Mouse (Mus musculus) lung, embryonic 16.5 days (tissue): ENCODE measurements around the gene Ccdc92b. TPM values are rescaled to one million over a fixed set of nuclear protein-coding genes. Genes with fewer than 3 reads are reported as not detected.

Experiments used
- ATAC-seq: fragments of 200-750 bp; cut with Nextera tagmentation; 2 replicates; pipeline ENCODE4 v1.8.0; 2017; ENCODE audit warnings: low read depth, mild to moderate bottlenecking, moderate library complexity
- H3K27ac ChIP-seq: fragments of 300-500 bp; sonication (generic); 2 replicates; pipeline ENCODE4 v1.5.1; 2014; ENCODE audit warnings: mild to moderate bottlenecking, control low read depth, low read length
- H3K27me3 ChIP-seq: fragments of 300-500 bp; sonication (generic); 2 replicates; pipeline ENCODE4 v1.6.1; 2014; ENCODE audit warnings: low read depth, low read length, mixed read lengths; ENCODE audit not compliant: control insufficient read depth, insufficient read depth
- H3K36me3 ChIP-seq: fragments of 300-500 bp; sonication (generic); 2 replicates; pipeline ENCODE4 v1.6.1; 2014; ENCODE audit warnings: low read length; ENCODE audit not compliant: control insufficient read depth, insufficient read depth
- H3K4me1 ChIP-seq: fragments of 300-500 bp; sonication (generic); replicated peaks from 2 replicates; pipeline ENCODE4 v1.6.1; 2014; ENCODE audit warnings: low read length, mixed read lengths; ENCODE audit not compliant: control insufficient read depth, insufficient read depth
- H3K4me2 ChIP-seq: fragments of 300-500 bp; sonication (generic); 2 replicates; pipeline ENCODE4 v1.6.1; 2014; ENCODE audit warnings: low read depth, low read length, control low read depth
- H3K4me3 ChIP-seq: fragments of 300-500 bp; sonication (generic); 2 replicates; pipeline ENCODE4 v1.5.1; 2014; ENCODE audit warnings: mild to moderate bottlenecking, low read length, control low read depth
- H3K9ac ChIP-seq: fragments of 300-500 bp; sonication (generic); 2 replicates; pipeline ENCODE4 v1.6.1; 2014; ENCODE audit warnings: low read length, control low read depth
- H3K9me3 ChIP-seq: fragments of 300-500 bp; sonication (generic); 2 replicates; pipeline ENCODE4 v1.6.1; 2016; ENCODE audit warnings: low read length; ENCODE audit not compliant: control insufficient read depth
- WGBS: fragments of 180-500 bp; shearing (Covaris S2); extraction: QIAGEN DNeasy Blood & Tissue Kit; methylation state at CpG from one replicate; pipeline ENCODE4 v1.1.7; 2014; 5-methylcytosine and 5-hydroxymethylcytosine counted together
- polyA plus RNA-seq: library from polyadenylated mRNA; unstranded; fragments of >200 nt; fragmentation: Nextera tagmentation; extraction: Ambion mirVana; gene quantifications from 2 replicates; pipeline ENCODE4 v1.2.1, GENCODE M21; 2015

Gene Ccdc92b
- polyA plus RNA-seq, 1 experiment from 2014 or later, result 0.33 TPM

DNA sequence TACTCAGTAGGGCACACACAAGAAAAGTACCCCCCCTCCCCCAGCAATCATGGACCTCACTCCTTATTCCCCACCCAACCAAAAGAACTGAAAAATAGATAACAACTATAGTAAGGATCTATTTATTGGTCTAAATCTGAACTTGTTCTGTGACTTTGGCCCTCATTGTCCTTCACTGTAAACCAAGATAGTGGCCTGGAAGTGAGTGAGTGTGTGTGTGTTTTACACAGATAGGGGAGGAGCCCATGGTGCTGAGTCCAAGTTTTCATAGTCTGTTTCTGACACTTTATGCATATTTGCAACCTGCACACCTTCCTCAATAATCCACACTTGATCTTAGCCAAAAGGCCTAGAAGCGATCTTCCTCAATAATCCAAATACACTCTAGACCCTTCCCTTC is 29.3 kb downstream of the Ccdc92b start:
- peak overlapping the region; percentile 95 for H3K4me3 ChIP-seq
- H3K27me3 ChIP-seq, result no peaks in the 10 kb centered on the region
- 10% methylated on average over 1 of the region's 1 CpGs for WGBS
- H3K36me3 ChIP-seq, result no peaks in the 10 kb centered on the region
- H3K4me2 ChIP-seq, result peak overlapping the region; percentile 78
- H3K9me3 ChIP-seq, result no peaks in the 10 kb centered on the region
- peaks cover 24% of the 10 kb centered on the region for H3K4me1 ChIP-seq
- H3K9ac ChIP-seq, result peak overlapping the region; percentile 86
- H3K27ac ChIP-seq, result peak overlapping the region; percentile 41
- peak; percentile 24 for ATAC-seq

DNA sequence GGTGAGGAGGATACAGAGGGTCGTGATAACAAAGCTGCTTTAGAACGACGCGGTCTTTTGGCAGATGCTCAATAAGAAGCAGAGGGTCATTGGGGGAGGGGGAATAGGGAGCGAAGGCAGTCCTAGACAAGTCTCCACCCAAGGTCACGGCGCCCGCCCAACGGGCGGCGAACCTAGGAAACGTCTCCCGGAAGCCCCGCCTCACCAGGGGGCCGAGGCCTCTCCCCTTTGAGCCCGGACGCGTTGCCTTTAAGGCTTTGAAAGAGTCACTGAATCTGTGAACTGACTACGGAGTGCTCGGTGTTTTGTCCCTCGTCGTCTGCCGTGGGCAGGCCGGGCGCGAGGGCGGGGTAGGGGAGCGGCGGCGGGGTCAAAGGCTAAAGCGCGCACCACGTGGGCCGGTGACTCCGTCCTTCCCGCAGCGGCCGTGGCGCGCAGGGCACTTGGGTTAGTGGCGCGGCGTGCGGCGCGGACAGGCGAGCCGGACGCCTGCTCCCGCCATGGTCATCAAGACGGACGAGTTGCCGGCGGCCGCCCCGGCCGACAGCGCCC is 29.8 kb downstream of the Ccdc92b start, which contains the start of gene Cluh:
Cluh (plus strand) TSS at position 401 of the 552 bp plus-strand sequence.
- under 1% methylated on average over 52 of the region's 58 CpGs for WGBS
- peaks cover 24% of the 10 kb centered on the region for H3K4me1 ChIP-seq

GRCm38 (mm10) chr11:74649647-74650551 is 30.5 kb downstream of the Ccdc92b start:
- H3K4me2 ChIP-seq, result peak overlapping the region; percentile 78
- H3K9ac ChIP-seq, result peak overlapping the region; percentile 86
- peak; percentile 41 for ATAC-seq
- no peaks in the 10 kb centered on the region for H3K27me3 ChIP-seq
- H3K27ac ChIP-seq, result peak overlapping the region; percentile 61
- H3K36me3 ChIP-seq, result no peaks in the 10 kb centered on the region
- H3K9me3 ChIP-seq, result no peaks in the 10 kb centered on the region
- WGBS, result under 1% methylated on average over 49 of the region's 53 CpGs
- H3K4me3 ChIP-seq, result peak overlapping the region; percentile 95
- peaks cover 24% of the 10 kb centered on the region for H3K4me1 ChIP-seq

More for the DNA sequence above, 29.8 kb downstream of the Ccdc92b start, which contains the start of gene Cluh:
- Histone ChIP-seq H3K9me3 (no peaks in the 10 kb centered on the region), H3K4me3 (peak within 1 kb of the TSS; percentile 95), H3K27me3 (no peaks in the 10 kb centered on the region), H3K9ac (peak within 1 kb of the TSS; percentile 86), H3K4me2 (peak within 1 kb of the TSS; percentile 78), H3K27ac (peak within 1 kb of the TSS; percentile 61), H3K36me3 (no peaks in the 10 kb centered on the region)
- peak; percentile 96 for ATAC-seq

- ATAC-seq, result no peak
- H3K4me2 ChIP-seq, result peak overlapping the region; percentile 78
- peak overlapping the region; percentile 95 for H3K4me3 ChIP-seq
- H3K27me3 ChIP-seq, result no peaks in the 10 kb centered on the region
- no peaks in the 10 kb centered on the region for H3K9me3 ChIP-seq
- no peaks in the 10 kb centered on the region for H3K36me3 ChIP-seq
- H3K9ac ChIP-seq, result peak overlapping the region; percentile 86
- peaks cover 24% of the 10 kb centered on the region for H3K4me1 ChIP-seq
- WGBS, result 39% methylated on average over 4 of the region's 4 CpGs
- peak overlapping the region; percentile 28; the same call in 1 of the 2 replicates for H3K27ac ChIP-seq
Measured at GRCm38 (mm10) chr11:74650576-74651100, 31.2 kb downstream of the Ccdc92b start.

- 92% methylated on average over 4 of the region's 4 CpGs for WGBS
- Histone ChIP-seq H3K4me1 (peaks cover 24% of the 10 kb centered on the region), H3K27me3 (no peaks in the 10 kb centered on the region), H3K27ac (no peak overlapping the region), H3K9ac (no peak overlapping the region), H3K36me3 (peaks cover 8% of the 10 kb centered on the region), H3K9me3 (no peaks in the 10 kb centered on the region), H3K4me2 (no peak overlapping the region), H3K4me3 (no peak overlapping the region)
- no peak for ATAC-seq
Measured at GRCm38 (mm10) chr11:74652791-74653191, 33.4 kb downstream of the Ccdc92b start.

- Histone ChIP-seq H3K36me3 (peaks cover 14% of the 10 kb centered on the region), H3K4me3 (no peak overlapping the region), H3K4me2 (no peak overlapping the region), H3K9ac (no peak overlapping the region), H3K27ac (no peak overlapping the region), H3K4me1 (peaks cover 24% of the 10 kb centered on the region), H3K27me3 (no peaks in the 10 kb centered on the region), H3K9me3 (peaks cover 1% of the 10 kb centered on the region; the same call in 1 of the 2 replicates)
- ATAC-seq, result no peak
- 58% methylated on average over 6 of the region's 6 CpGs for WGBS
Measured at GRCm38 (mm10) chr11:74653385-74653784, 34.0 kb downstream of the Ccdc92b start.

DNA sequence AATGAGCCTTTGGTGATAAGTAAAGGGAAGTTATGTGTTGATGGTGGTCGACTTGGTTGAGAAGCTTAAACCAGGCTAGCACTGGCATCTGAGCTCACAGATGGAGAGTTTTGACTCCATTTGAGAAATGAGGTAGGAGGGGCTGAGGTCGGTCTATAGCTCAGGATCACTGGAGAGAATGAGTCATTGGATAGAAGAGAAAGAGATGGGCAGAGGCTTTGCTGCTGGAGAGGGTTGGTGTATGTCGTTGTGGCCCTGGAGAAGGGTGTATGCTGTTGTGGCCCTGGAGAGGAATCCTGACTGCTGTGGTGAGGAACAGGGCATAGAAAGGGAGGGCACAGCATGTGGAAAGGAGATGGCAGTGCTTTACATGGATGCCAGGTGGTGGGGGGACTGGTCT is 36.5 kb downstream of the Ccdc92b start:
- Histone ChIP-seq H3K27me3 (no peaks in the 10 kb centered on the region), H3K4me3 (no peak overlapping the region), H3K4me1 (peaks cover 9% of the 10 kb centered on the region), H3K36me3 (peaks cover 32% of the 10 kb centered on the region), H3K9me3 (peaks cover 2% of the 10 kb centered on the region; the same call in 1 of the 2 replicates), H3K4me2 (no peak overlapping the region), H3K9ac (no peak overlapping the region), H3K27ac (no peak overlapping the region)
- no peak for ATAC-seq
- WGBS, result 77% methylated on average over 3 of the region's 3 CpGs

DNA sequence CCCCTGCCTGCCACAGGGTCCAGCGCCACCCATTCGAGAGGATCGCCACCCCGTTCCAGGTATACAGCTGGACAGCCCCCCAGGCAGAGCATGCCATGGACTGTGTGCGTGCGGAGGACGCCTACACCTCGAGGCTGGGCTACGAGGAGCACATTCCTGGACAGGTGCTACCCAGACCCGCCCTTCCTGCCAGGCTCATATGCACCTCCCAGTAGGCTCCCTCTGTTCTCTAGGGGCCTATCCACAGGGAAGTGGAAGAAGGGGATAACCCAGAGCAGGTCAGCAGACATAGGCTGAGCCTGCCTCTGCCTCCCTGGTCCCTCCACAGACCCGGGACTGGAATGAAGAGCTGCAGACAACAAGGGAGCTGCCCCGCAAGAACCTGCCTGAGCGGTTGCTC is 40.9 kb downstream of the Ccdc92b start:
- no peak overlapping the region for H3K9ac ChIP-seq
- H3K4me3 ChIP-seq, result no peak overlapping the region
- H3K4me1 ChIP-seq, result no peaks in the 10 kb centered on the region
- H3K9me3 ChIP-seq, result peaks cover 2% of the 10 kb centered on the region; the same call in 1 of the 2 replicates
- 94% methylated on average over 13 of the region's 13 CpGs for WGBS
- no peak overlapping the region for H3K27ac ChIP-seq
- H3K36me3 ChIP-seq, result peaks cover 55% of the 10 kb centered on the region
- H3K4me2 ChIP-seq, result no peak overlapping the region
- no peak for ATAC-seq
- no peaks in the 10 kb centered on the region for H3K27me3 ChIP-seq

DNA sequence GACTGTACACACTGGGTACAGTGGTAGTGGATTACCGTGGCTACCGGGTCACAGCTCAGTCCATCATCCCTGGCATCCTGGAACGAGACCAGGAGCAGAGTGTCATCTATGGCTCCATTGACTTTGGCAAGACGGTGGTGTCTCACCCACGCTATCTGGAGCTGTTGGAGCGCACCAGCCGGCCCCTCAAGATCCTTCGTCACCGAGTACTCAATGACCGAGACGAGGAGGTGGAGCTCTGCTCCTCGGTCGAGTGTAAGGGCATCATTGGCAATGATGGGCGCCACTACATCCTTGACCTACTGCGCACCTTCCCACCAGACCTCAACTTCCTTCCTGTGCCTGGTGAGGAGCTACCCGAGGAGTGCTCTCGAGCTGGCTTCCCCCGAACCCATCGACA is 42.2 kb downstream of the Ccdc92b start:
- Histone ChIP-seq H3K27ac (no peak overlapping the region), H3K9ac (no peak overlapping the region), H3K27me3 (no peaks in the 10 kb centered on the region), H3K36me3 (peaks cover 62% of the 10 kb centered on the region), H3K9me3 (peaks cover 2% of the 10 kb centered on the region; the same call in 1 of the 2 replicates), H3K4me2 (no peak overlapping the region), H3K4me3 (no peak overlapping the region), H3K4me1 (no peaks in the 10 kb centered on the region)
- WGBS, result 88% methylated on average over 19 of the region's 19 CpGs
- no peak for ATAC-seq
